Mouse (Mus musculus): Measurements from ENCODE around the gene Slc6a21. TPM values are rescaled to one million over a fixed set of nuclear protein-coding genes. Genes with fewer than 3 reads are reported as not detected.
A peak's percentile ranks its signal among the peaks of the same experiment; 100 is the strongest.

Gene Slc6a21
- polyA plus RNA-seq, 1 experiment = not detected

GRCm38 (mm10) chr7:45296626-45297025, 19.3 kb downstream of the Slc6a21 start:
- no peak for TF ChIP-seq POLR2AphosphoS2 (IDR thresholded peaks at IDR 0.05; ENCODE audit: insufficient read length, low read depth)
- TF ChIP-seq USF1 (IDR thresholded peaks at IDR 0.05; ENCODE audit: low read depth) = no peak
- TF ChIP-seq POLR2A (IDR thresholded peaks at IDR 0.05; ENCODE audit: insufficient read length, low read depth) = no peak
- no peak for TF ChIP-seq E2F4 (IDR thresholded peaks at IDR 0.05; ENCODE audit: insufficient read depth)
- TF ChIP-seq MYOG (IDR thresholded peaks at IDR 0.05; ENCODE audit: control insufficient read depth in 1 of 3, insufficient read depth in 1 of 3, insufficient read length in 2 of 3, low read depth in 2 of 3) = no peak
- no peak for TF ChIP-seq SRF (IDR thresholded peaks at IDR 0.05; ENCODE audit: control insufficient read depth, insufficient read length, low read depth)
- no peak for TF ChIP-seq MYOD1 (IDR thresholded peaks at IDR 0.05; ENCODE audit: control insufficient read depth in 1 of 3, insufficient read length in 2 of 3, low read depth in 2 of 3)
- no peak for TF ChIP-seq TCF12 (IDR thresholded peaks at IDR 0.05; ENCODE audit: insufficient read depth, poor library complexity, severe bottlenecking)
- TF ChIP-seq MAX (IDR thresholded peaks at IDR 0.05; ENCODE audit: low read depth) = no peak
- TF ChIP-seq REST (IDR thresholded peaks at IDR 0.05; ENCODE audit: insufficient read depth, insufficient read length) = no peak
- no peak for TF ChIP-seq TCF3 (IDR thresholded peaks at IDR 0.05; ENCODE audit: insufficient read length, low read depth)
- no peak for TF ChIP-seq CEBPB (IDR thresholded peaks at IDR 0.05; ENCODE audit: insufficient read depth, poor library complexity, severe bottlenecking)
- H3K27me3 ChIP-seq (ENCODE audit: control insufficient read depth, insufficient read depth, insufficient read length) = peaks cover 7% of the 10 kb centered on the region
- no peaks in the 10 kb centered on the region for H3K79me2 ChIP-seq (ENCODE audit: control insufficient read depth, insufficient read depth)
- H3ac ChIP-seq (ENCODE audit: control insufficient read depth, insufficient read length) = no peak overlapping the region
- no peaks in the 10 kb centered on the region for H3K36me3 ChIP-seq (ENCODE audit: control insufficient read depth, insufficient read depth)
- H3K4me3 ChIP-seq = no peak overlapping the region
- no peak overlapping the region for H3K4me2 ChIP-seq (ENCODE audit: low read depth)

DNA sequence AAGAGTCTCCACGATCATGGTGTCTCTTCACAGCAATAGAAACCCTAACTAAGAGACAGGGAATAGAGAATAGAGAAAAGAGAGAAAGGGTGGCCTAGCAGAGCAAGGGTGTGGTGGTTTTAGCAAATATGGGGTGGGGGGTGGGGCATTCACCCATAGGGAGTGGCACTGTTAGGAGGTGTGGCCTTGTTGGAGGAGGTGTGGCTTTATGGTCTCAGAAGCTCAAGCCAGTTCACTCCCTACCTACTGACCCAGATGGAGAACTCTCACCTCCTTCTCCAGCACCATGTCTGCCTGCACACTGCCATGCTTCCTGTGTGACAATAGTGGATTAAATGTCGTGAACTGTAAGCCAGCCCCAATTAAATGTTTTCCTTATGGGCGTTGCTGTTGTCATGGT, 20.2 kb downstream of the Slc6a21 start:
- Histone ChIP-seq H3ac (ENCODE audit: control insufficient read depth, insufficient read length) (no peak overlapping the region), H3K36me3 (ENCODE audit: control insufficient read depth, insufficient read depth) (no peaks in the 10 kb centered on the region), H3K79me2 (ENCODE audit: control insufficient read depth, insufficient read depth) (no peaks in the 10 kb centered on the region), H3K27me3 (ENCODE audit: control insufficient read depth, insufficient read depth, insufficient read length) (peaks cover 7% of the 10 kb centered on the region), H3K4me3 (no peak overlapping the region), H3K4me2 (ENCODE audit: low read depth) (no peak overlapping the region)
- TF ChIP-seq CEBPB (IDR thresholded peaks at IDR 0.05; ENCODE audit: insufficient read depth, poor library complexity, severe bottlenecking) (no peak), REST (IDR thresholded peaks at IDR 0.05; ENCODE audit: insufficient read depth, insufficient read length) (no peak), MYOG (IDR thresholded peaks at IDR 0.05; ENCODE audit: control insufficient read depth in 1 of 3, insufficient read depth in 1 of 3, insufficient read length in 2 of 3, low read depth in 2 of 3) (no peak), MAX (IDR thresholded peaks at IDR 0.05; ENCODE audit: low read depth) (no peak), POLR2A (IDR thresholded peaks at IDR 0.05; ENCODE audit: insufficient read length, low read depth) (no peak), TCF12 (IDR thresholded peaks at IDR 0.05; ENCODE audit: insufficient read depth, poor library complexity, severe bottlenecking) (no peak), MYOD1 (IDR thresholded peaks at IDR 0.05; ENCODE audit: control insufficient read depth in 1 of 3, insufficient read length in 2 of 3, low read depth in 2 of 3) (no peak), E2F4 (IDR thresholded peaks at IDR 0.05; ENCODE audit: insufficient read depth) (no peak), POLR2AphosphoS2 (IDR thresholded peaks at IDR 0.05; ENCODE audit: insufficient read length, low read depth) (no peak), USF1 (IDR thresholded peaks at IDR 0.05; ENCODE audit: low read depth) (no peak), SRF (IDR thresholded peaks at IDR 0.05; ENCODE audit: control insufficient read depth, insufficient read length, low read depth) (no peak), TCF3 (IDR thresholded peaks at IDR 0.05; ENCODE audit: insufficient read length, low read depth) (no peak)

GRCm38 (mm10) chr7:45299752-45300151, 22.4 kb downstream of the Slc6a21 start:
- H3K4me3 ChIP-seq = no peak overlapping the region
- no peak overlapping the region for H3ac ChIP-seq (ENCODE audit: control insufficient read depth, insufficient read length)
- H3K4me2 ChIP-seq (ENCODE audit: low read depth) = no peak overlapping the region
- H3K36me3 ChIP-seq (ENCODE audit: control insufficient read depth, insufficient read depth) = no peaks in the 10 kb centered on the region
- no peaks in the 10 kb centered on the region for H3K79me2 ChIP-seq (ENCODE audit: control insufficient read depth, insufficient read depth)
- no peaks in the 10 kb centered on the region for H3K27me3 ChIP-seq (ENCODE audit: control insufficient read depth, insufficient read depth, insufficient read length)
- TF ChIP-seq SRF (IDR thresholded peaks at IDR 0.05; ENCODE audit: control insufficient read depth, insufficient read length, low read depth) = no peak
- TF ChIP-seq POLR2AphosphoS2 (IDR thresholded peaks at IDR 0.05; ENCODE audit: insufficient read length, low read depth) = peak; percentile 39

DNA sequence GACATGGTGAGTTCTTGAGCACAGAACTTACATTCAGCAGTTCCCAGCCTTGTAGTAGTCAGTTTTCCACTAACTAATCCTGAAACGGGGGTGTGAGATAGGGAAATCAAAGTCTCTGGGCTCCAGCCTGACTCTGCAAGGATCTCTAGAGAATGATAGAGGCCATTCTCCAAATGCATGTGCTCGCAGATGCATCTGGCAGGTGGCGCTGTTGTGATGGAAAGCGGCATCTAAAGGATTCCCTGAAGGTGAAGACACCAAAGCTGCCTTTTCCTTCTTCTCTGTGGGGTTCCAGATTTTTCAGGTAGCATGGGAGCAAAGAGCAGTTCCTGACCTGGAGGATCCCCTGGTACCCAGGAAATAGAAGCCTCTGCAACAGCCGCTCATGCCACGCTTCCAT, 23.0 kb downstream of the Slc6a21 start:
- H3K27me3 ChIP-seq (ENCODE audit: control insufficient read depth, insufficient read depth, insufficient read length) = no peaks in the 10 kb centered on the region
- no peak overlapping the region for H3ac ChIP-seq (ENCODE audit: control insufficient read depth, insufficient read length)
- TF ChIP-seq E2F4 (IDR thresholded peaks at IDR 0.05; ENCODE audit: insufficient read depth) = no peak
- TF ChIP-seq POLR2AphosphoS2 (IDR thresholded peaks at IDR 0.05; ENCODE audit: insufficient read length, low read depth) = peak; percentile 23
- no peak overlapping the region for H3K4me2 ChIP-seq (ENCODE audit: low read depth)
- H3K79me2 ChIP-seq (ENCODE audit: control insufficient read depth, insufficient read depth) = no peaks in the 10 kb centered on the region
- H3K36me3 ChIP-seq (ENCODE audit: control insufficient read depth, insufficient read depth) = no peaks in the 10 kb centered on the region
- H3K4me3 ChIP-seq = no peak overlapping the region

DNA sequence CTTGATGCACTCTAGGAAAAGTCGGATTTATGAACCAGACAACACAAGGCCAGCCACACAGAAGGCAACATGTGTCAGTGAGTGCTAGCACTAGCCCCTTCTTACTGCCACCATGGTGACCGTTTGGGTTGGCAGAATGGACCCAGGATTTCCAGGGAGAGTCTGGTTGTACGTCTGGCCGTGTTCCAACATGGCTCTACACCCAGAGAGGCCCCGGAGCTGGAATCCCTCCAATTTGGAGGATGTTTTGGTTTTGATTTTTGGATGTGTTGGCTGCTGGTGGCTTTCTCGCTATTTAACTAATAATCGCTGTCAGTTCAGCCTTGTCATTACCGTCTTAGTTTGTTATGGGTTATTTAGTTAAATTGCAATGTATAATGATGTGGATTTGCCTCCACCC, 25.3 kb downstream of the Slc6a21 start:
- no peak overlapping the region for H3K4me2 ChIP-seq (ENCODE audit: low read depth)
- no peaks in the 10 kb centered on the region for H3K79me2 ChIP-seq (ENCODE audit: control insufficient read depth, insufficient read depth)
- peaks cover 6% of the 10 kb centered on the region for H3K36me3 ChIP-seq (ENCODE audit: control insufficient read depth, insufficient read depth)
- H3K4me3 ChIP-seq = no peak overlapping the region
- TF ChIP-seq TCF12 (IDR thresholded peaks at IDR 0.05; ENCODE audit: insufficient read depth, poor library complexity, severe bottlenecking) = no peak
- TF ChIP-seq MYOG (IDR thresholded peaks at IDR 0.05; ENCODE audit: control insufficient read depth in 1 of 3, insufficient read depth in 1 of 3, insufficient read length in 2 of 3, low read depth in 2 of 3) = no peak
- no peak for TF ChIP-seq POLR2AphosphoS2 (IDR thresholded peaks at IDR 0.05; ENCODE audit: insufficient read length, low read depth)
- no peak for TF ChIP-seq POLR2A (IDR thresholded peaks at IDR 0.05; ENCODE audit: insufficient read length, low read depth)
- TF ChIP-seq REST (IDR thresholded peaks at IDR 0.05; ENCODE audit: insufficient read depth, insufficient read length) = no peak
- TF ChIP-seq E2F4 (IDR thresholded peaks at IDR 0.05; ENCODE audit: insufficient read depth) = no peak
- no peak overlapping the region for H3ac ChIP-seq (ENCODE audit: control insufficient read depth, insufficient read length)
- no peaks in the 10 kb centered on the region for H3K27me3 ChIP-seq (ENCODE audit: control insufficient read depth, insufficient read depth, insufficient read length)
